Mouse (Mus musculus) heart, postnatal 36 days (tissue): ENCODE measurements around the gene Gm49325. TPM values are rescaled to one million over a fixed set of nuclear protein-coding genes. Genes with fewer than 3 reads are reported as not detected.

ENCODE experiments used
- DNase-seq, 2 experiments: peaks; one replicate each; pipeline ENCODE4 v3.0.0; 2021 to 2022
- intact Hi-C: fragments of 180-260 bp; cut with DNase I; formaldehyde crosslinking; loops from one replicate; pipeline ENCODE4 v1.15.1; 2025
- total RNA-seq, 2 experiments: library from RNA; stranded (reverse); gene quantifications; 2 replicates each; pipeline ENCODE4 v1.2.3; 2021

Gm49325 gene
- total RNA-seq, 2 experiments from 2014 or later: 10.6 to 17.6 TPM

DNA sequence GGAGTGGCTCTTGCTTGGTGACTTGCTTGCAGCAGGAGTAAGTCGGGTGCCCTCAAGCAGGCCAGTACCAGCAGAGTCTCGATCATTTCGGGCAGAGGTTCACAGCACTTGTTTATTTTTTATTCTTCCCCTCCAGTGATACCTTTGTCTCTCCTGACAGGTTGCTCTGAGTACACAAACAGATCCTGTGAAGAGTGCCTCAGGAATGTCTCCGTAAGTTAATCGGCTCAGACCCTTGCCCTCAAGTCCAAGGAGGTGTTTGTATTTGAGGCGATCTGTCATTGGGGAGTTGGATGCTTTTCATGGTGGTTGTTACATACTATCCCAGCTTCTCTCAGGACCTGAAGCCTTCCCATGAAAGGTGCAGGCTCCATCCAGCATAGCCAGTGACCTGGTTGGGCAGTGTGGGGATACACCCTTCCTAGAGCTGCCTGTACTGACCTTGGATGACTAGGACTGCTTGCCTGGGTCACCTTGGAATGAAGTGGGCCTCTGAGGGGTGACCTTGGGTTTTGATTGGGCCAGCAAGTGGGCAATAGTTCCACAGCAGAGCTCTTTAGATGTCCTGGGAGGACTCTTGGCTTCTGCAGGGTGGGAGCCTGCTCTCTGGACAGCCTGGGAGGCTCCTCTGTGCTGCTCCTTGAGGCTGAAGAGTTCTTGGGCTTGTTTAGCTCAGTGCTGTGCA lies 18.8 kb upstream of the Gm49325 start:
- intact Hi-C loops: no loop called here

DNA sequence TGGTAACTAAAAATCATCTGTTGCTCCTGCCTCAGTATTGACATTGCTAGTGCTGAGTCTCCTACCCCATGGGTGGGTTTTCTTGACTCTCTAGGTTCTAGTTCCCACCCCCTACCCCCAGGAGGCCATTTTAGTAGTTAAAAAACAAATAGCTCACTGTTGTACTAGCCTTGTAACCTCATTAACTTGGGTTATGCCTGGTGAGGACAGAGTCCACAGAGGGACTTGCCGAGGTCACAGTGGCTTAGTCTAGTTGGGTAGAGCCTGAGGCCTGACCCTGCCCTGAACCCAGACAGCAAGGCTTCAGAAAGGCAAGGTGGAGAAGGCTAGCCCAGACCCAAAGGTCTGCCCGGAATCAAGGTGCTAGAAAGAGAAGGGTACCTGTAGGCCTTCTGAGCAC lies 18.0 kb upstream of the Gm49325 start:
- intact Hi-C loops: no loop called here
- no peak for DNase-seq

More for the DNA sequence above, 18.8 kb upstream of the Gm49325 start:
- DNase-seq: no peak

DNA sequence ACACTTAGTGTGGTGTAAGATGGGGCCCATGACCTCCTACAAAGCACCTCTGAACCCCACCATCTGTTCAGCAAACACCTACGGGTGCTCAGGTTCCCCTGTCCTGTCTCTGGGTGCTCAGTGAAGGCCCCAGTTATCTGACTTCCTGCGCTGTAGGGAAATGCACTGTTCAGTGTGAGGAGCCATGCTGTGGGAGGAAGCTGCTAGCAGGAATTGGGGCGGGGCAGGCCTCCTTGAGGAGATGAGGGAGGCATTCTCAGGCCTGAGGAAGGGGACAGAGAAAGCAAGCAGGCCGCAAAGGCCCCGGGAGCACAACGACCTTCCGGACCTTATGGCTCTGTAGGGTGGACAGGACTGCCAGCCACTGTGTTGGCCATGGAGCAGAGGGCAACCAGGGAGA lies 16.9 kb upstream of the Gm49325 start:
- intact Hi-C loops: no loop called here
- DNase-seq: no peak

DNA sequence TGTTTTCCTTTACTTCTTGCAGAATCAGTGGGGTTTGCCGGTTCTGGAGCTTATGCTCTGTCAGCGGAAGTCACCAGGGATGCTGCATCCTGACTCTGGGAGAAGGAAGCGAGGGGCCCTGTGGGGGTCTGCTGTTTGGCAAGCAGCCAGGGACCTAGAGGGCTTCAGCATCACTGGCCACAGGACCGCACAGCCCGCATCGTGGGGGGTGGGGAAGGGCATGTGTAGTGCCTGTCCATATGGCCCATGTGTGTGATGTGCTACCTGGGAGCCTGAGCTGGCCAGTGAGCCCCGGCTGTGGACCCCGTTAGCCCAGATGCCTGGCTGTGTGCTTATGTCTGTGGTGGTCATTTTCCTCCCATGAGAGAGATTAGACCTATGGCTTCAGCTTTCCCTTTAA lies 16.2 kb upstream of the Gm49325 start:
- intact Hi-C loops: no loop called here
- no peak for DNase-seq

DNA sequence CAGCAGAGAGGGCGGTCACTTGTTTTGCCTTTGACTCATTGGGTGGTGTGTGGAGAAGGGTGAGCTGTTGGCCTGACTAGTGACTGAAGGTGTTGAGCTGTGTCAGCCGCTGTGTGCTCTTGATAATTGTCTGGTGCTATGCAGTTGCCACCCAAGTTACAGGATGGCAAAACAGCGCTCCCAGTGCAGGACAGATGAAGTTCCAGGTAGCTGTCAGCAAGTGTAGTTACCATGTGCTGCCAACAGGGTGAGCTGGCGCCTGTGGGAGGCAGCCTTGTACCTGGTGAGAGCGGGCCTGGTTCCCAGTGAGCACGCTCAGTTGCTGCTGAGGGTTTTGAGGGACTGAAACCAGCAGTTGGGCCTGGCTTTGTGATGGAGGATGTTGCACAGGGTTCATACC lies 15.2 kb upstream of the Gm49325 start:
- DNase-seq: peak in 1 of 2 experiments; percentile 41
- intact Hi-C loops: no loop called here

DNA sequence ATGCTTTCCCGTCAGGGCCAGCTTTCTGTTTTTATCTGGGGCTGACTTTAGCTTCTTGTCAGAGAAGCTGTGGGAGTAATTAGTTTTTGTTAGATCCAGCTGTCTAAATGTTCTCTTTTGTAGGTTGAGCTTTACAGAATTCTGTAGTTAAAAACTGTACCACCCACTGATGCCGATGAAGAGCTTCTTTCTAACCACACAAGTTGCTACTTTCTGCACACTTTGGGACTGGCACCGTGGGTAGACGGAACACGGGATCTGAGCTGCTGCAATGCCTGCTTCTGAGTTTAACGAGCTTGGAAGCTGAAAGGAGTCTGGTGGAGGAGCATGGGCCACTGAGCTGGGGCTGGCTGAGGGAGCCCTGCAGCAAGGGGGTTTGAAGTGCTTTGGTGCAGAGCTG lies 14.5 kb upstream of the Gm49325 start:
- DNase-seq: no peak
- intact Hi-C loops: no loop called here

DNA sequence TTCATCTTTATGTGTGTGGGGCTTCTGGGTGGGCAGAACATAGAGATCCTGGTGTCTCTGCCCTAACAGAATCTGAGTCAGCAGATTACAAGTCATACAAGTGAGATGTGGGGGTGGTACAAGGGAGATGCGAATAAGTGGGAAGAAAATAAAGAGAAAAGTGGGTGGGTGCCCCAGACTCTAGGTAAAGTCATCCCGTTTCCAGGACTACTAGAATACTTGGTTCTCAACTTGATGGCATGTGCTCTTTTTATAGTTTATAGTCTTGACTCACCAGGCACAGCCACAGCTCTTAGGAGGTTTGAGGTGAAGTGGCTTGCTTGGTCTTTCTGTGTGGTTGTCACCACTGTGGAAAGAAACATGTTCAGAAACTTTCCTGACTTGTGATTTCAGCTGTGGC lies 9.9 kb upstream of the Gm49325 start:
- no peak for DNase-seq
- intact Hi-C loops: no loop called here

DNA sequence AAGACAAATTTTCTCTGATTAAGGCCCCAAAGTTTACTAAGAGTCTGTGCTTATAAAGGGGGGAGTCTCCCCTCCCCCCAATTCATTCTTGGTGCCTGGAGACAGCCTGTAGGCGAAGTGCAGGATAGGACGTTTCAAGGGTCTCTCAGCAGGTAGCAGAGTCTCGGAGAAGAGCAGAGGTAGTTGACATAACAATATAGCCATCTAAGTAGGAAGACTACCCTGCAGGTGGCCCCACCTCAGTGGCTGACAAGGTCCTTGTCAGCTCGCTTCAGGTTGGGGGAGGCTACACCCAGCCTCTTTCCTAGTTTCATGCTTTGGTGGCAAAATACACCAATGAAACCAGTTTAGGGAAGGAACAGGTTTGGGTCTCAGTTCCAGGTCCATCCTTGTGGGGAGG lies 3.0 kb upstream of the Gm49325 start:
- intact Hi-C loops: loop anchor here (10.0 kb wide), 1 partner anchor 188 kb away; the partner anchor contains the start of gene Adarb1

DNA sequence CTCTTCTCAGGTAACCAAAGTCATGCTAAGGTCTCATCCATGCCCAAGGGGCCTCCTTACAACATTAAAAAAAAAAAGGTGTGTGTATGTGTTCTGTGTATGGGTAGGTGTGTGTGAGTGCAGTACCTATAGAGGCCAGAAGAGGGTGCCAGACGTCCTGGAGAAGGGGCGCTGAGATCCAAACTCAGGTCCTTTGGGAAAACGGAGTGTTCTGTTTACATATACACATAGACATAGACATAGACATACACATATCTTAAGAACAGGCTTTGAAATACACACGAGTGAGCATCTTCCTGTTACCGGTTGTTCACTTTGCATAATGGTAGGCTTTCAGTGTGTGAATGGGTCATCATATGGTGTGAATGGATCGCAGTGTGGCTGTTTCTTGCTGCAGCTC lies 1.9 kb upstream of the Gm49325 start:
- intact Hi-C loops: loop anchor here (10.0 kb wide), 1 partner anchor 189 kb away; the partner anchor contains the start of gene Adarb1
- DNase-seq: no peak

More for the DNA sequence above, 3.0 kb upstream of the Gm49325 start:
- DNase-seq: no peak

DNA sequence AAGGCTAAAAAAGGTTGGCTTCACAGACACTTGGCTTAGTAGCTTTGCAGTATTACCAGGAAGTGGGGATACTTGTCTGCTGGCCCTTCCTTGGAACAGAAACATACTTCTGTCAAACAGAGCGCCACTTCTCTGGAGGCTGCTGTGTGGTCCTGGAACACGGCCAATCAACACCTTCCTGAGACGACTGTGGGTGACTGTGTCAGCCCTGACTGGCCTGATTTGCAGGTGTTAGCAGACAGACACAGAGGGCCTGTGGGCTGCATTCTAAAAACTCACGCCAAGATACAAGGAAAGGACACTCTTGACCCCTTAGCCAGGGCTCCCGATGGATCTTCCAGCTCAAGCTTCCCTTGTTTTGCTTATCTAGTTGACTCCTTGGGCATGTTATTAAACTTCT lies 1.0 kb upstream of the Gm49325 start:
- intact Hi-C loops: loop anchor here (10.0 kb wide), 1 partner anchor 190 kb away; the partner anchor contains the start of gene Adarb1
- DNase-seq: no peak

DNA sequence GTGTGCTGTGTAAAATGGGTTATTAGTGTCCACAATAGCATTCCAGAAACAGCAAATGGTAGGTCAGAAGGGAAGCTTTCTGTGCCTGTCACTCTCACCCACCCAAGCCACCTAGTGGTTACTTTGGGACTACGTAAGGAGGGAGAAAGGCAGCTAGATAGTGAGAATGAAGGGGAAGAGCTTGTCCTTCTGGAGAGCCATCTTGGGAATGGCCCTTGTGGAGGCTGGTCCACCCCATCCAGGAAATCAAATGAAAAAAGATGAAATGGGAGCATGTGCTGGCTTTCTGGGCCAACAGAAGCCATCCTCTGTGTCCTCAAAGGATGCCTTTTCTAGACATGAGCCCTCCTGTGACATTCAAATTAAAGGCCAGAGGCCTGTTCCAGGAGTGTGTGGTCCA lies 629 bp upstream of the Gm49325 start:
- DNase-seq: peak in 1 of 2 experiments; percentile 44
- intact Hi-C loops: loop anchor here (10.0 kb wide), 1 partner anchor 191 kb away; the partner anchor contains the start of gene Adarb1

DNA sequence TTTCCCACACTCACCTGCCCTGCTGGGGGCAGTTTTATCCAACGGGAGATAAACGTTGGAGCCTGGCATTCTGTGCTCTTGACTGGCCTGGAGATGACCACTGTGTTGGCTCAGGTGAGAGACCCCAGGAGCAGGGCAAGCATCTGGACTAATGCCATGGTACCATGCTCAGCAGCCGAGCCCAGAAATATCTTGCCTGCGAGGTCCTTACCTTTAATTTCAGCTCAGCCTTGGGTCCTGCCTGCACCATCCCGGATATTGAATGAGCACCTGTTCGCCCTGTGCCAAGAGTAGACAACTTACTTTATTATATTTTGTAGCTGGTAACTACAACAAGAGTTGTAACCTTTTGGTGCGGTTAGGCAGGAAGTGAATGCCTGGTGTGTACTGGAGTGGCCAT lies 858 bp downstream of the Gm49325 start:
- no peak for DNase-seq
- intact Hi-C loops: loop anchor here (10.0 kb wide), 1 partner anchor 192 kb away; the partner anchor contains the start of gene Adarb1

DNA sequence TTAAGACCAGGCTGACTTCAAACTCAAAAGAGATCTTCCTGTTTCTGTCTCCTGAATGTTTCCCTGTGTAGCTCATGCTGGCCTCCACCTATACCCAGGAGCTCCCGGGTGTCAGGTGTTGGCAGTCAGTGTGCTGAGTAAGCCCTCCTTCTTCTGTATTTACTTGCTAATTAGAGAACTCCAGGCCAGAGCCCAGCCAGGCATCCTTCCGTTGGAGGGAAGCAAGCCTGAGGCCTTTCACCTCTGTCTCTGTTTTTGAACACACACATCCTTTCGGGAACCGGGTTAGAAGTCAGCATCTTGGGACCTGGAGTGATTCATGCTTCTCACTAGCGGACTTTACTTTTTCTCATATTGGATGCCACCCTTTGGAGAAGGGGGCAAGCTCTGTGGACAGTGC lies 1.4 kb downstream of the Gm49325 start:
- DNase-seq: no peak
- intact Hi-C loops: loop anchor here (10.0 kb wide), 1 partner anchor 193 kb away; the partner anchor contains the start of gene Adarb1

DNA sequence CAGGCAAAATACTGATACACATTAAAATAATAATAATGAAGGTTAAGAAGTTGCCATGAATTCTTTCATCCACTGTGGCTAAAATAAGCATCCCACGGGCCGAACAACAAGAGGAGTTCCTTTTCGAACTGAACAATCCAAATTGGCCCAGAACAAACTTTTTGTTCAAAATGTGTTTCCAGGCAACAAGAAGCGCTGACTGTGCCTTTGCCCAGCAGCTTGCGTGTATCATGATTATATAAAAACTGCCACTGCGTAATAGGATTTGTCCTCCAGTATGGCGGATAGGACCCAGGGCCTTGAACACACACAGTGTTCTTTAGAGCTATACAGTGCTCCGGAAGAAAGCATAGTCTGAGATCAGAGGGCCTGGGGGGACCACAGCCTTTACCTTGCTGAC lies 2.6 kb downstream of the Gm49325 start:
- intact Hi-C loops: loop anchor here (10.0 kb wide), 1 partner anchor 194 kb away; the partner anchor contains the start of gene Adarb1

DNA sequence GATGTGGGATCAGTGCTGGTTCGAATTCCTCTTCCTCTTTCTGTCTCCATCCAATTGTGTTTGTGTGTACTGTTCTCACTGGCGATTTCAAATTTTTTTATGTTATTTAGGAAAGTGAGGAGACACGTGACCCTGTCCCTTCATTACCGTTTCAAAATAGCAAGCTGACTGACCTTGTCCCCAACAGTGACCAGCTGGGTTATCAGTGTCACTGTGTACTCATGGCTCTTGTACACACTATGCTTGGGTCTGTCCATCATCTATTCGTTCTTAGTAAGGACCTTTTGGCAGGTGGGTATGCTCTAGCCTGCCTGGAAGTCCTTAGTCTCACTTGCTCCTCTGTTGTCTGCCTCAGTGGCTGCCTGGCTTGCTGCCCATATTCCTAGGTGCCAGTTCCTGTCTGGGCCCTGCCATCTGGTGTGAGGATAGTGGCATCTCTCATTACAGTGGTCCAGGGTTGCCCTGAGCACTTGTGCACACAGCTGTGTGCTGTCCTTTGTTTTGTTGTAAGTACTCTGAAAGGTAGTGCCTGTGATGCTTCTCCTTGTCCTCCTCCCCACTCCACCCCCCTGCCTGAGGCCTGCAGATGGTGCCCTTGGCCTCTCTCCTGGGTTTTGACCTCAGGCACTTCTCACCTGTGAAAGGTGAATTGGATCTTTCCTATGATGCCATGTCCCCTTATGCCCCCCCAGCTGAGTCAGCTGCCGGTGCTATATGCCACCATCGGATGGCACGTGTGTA lies 4.4 kb downstream of the Gm49325 start:
- intact Hi-C loops: no loop called here
- no peak for DNase-seq

More for the DNA sequence above, 2.6 kb downstream of the Gm49325 start:
- no peak for DNase-seq

DNA sequence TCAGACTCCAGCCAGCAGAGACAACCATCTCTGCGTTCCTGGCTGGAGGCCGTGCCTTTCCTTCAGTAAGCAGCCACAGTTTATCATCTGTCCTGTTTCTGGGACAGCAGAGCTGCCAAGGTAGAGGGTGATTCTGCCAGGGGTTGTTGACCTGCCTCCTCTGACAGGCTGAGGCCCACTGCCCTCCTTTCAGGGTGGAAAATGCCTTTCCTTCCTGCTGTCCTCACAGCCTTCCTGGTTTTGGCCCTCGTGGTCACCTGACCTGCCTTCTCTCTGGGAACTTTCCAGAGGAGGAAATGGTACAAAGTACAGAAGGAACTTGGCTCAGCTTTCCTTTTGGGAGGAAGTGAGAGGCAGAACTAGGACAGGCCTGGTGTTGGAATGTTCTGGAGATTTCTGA lies 7.4 kb downstream of the Gm49325 start:
- intact Hi-C loops: no loop called here

DNA sequence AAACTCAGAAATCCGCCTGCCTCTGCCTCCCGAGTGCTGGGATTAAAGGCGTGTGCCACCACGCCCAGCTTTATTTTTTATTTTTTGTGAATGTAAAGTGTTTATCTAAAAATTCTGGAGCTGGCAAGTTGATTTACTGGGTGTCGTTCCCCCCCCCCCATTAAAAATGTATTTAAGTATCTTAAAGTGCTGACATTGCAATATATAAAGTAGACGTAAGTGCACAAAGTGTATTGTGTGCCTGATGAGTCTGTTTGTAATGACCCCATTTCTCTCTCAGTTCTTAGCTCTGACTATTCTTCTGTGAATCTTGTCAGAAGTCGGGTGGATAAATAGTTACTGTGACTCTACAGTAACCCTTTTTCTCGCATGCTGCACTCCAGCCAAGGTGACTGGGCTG lies 9.7 kb downstream of the Gm49325 start:
- DNase-seq: no peak
- intact Hi-C loops: no loop called here

More for the DNA sequence above, 7.4 kb downstream of the Gm49325 start:
- DNase-seq: peak; percentile 64 to 71

DNA sequence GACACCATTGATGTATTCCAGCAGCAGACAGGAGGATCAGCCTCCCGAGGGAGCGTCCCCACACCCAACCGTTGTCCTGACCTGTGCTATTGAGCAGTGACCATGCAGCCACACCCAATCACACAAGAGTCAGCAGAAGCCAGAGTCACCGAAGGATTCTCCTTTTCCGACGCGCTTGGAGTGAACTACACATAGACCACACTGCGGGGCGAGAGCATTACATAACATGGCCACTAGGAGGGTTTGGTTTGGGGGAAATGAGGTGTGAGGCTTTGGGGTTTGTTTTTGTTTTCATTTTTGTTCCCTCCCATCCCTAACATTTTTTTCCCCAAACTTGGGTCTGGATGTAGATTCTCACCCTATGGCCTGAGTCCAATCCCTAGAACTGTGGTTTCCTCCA lies 10.2 kb downstream of the Gm49325 start:
- intact Hi-C loops: no loop called here
- no peak for DNase-seq

DNA sequence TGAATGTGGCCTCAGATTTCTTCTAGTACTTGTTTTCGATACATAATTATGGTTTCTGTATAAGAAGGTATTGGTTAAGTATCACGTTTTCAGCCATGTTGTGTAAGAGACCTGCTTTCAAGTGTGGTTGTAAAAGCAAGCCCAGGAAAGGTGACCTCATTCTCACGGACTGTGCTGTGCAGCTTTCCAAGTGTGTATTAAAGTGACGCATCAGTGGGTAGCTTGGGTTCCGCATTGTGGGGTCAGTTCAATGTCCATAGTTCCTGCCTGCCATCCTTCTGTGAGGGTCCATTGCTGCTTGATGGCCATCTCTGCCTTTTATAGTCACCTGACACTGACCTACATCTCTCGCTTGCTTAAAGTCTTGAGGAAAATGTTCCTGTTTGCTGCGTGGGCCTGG lies 10.9 kb downstream of the Gm49325 start:
- DNase-seq: no peak
- intact Hi-C loops: no loop called here

DNA sequence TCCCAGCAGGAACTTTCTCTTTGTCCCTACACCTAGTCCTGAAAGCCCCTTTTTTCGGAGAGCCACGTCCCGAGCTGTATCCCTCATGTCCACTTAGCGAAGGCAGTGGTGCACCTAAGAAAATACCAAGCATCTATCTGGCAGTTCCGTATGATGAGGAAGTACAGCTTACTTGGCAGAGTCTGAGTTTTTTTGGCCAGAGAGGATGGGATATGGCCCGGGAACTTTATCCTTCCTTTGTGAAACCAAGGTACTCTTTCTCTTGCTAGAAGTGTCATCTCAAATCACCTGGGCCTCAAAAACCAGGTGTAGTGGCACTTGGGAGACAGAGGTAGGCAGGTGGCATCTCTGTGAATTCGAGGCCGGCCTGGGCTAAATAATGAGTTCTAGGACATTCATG lies 15.5 kb downstream of the Gm49325 start:
- intact Hi-C loops: loop anchor here (5.0 to 10.0 kb wide), 3 partner anchors 39 to 543 kb away; partner anchors contain the start of genes 1810043G02Rik, D10Jhu81e, Pttg1ip and Trpm2

More for the DNA sequence above, 15.5 kb downstream of the Gm49325 start:
- DNase-seq: no peak
